Mouse (Mus musculus) liver, embryonic 14.5 days (tissue): Measurements from ENCODE around the gene Igf2r.

Experiments
- CTCF ChIP-seq: IDR thresholded peaks from 2 replicates; pipeline ENCODE4 v1.5.1; 2016; ENCODE audit warnings: antibody characterized with exemption, low read depth, control low read depth
- EP300 ChIP-seq: IDR thresholded peaks from 2 replicates; pipeline ENCODE4 v1.6.1; 2016; ENCODE audit warnings: antibody characterized with exemption, low read depth

DNA sequence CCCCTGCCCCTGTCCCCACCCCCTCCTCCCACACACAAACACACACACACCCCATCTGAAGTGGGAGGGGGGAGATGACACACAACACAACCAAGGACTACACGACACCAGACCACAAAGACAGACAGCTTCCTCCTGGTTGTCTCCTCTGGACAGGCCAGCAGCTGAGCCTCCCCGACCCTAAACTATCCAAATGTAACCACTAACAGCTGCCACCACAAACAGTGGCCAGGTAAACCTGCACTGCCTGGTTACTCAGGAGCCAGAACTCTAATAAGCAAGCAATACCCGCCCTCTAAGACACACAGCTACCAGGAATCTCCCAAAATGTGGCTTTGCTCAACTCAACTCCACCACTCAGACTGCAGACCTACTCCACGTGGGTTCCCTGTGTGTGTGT, 13.5 kb downstream of the Igf2r start:
- no peak for TF ChIP-seq CTCF
- TF ChIP-seq EP300, result no peak
